Mouse (Mus musculus): ENCODE results near the gene Pip5kl1.

Gene Pip5kl1

GRCm38 (mm10) chr2:32574497-32574896 is at the start of gene Pip5kl1:
Gene Pip5kl1, plus strand, starts transcription at chr2:32574797.
- DNase-seq (ENCODE audit: low spot score in 2 of 2), result no peak

GRCm38 (mm10) chr2:32525816-32526215 is 48.8 kb upstream of the Pip5kl1 start:
- no peak for DNase-seq (ENCODE audit: low spot score in 2 of 2)

GRCm38 (mm10) chr2:32527468-32527966 is 47.1 kb upstream of the Pip5kl1 start:
- DNase-seq (ENCODE audit: low spot score in 2 of 2), result peak in 1 of 2 experiments; percentile 68

GRCm38 (mm10) chr2:32528326-32528725 is 46.3 kb upstream of the Pip5kl1 start:
- no peak for DNase-seq (ENCODE audit: low spot score in 2 of 2)

- no peak for DNase-seq (ENCODE audit: low spot score in 2 of 2)
These were observed 44.1 kb upstream of the Pip5kl1 start for GRCm38 (mm10) chr2:32530479-32530878.

GRCm38 (mm10) chr2:32533163-32533562 is 41.4 kb upstream of the Pip5kl1 start:
- DNase-seq (ENCODE audit: low spot score in 2 of 2), result no peak

- DNase-seq (ENCODE audit: low spot score in 2 of 2), result no peak
These were observed 40.4 kb upstream of the Pip5kl1 start for GRCm38 (mm10) chr2:32534061-32534732.

GRCm38 (mm10) chr2:32534733-32535471 is 39.7 kb upstream of the Pip5kl1 start, which contains the start of gene Fam102a:
Gene Fam102a, plus strand, starts transcription at chr2:32535332.
- peak; percentile 97 to 99 for DNase-seq (ENCODE audit: low spot score in 2 of 2)

GRCm38 (mm10) chr2:32535501-32535991 is 39.1 kb upstream of the Pip5kl1 start:
- DNase-seq (ENCODE audit: low spot score in 2 of 2), result peak; percentile 65 to 78

GRCm38 (mm10) chr2:32536086-32536633 is 38.4 kb upstream of the Pip5kl1 start:
- DNase-seq (ENCODE audit: low spot score in 2 of 2), result no peak

- DNase-seq (ENCODE audit: low spot score in 2 of 2), result peak; percentile 39 to 43
These were observed 37.8 kb upstream of the Pip5kl1 start for GRCm38 (mm10) chr2:32536634-32537359.

- no peak for DNase-seq (ENCODE audit: low spot score in 2 of 2)
These were observed 37.2 kb upstream of the Pip5kl1 start for GRCm38 (mm10) chr2:32537360-32537905.

GRCm38 (mm10) chr2:32537941-32538340 is 36.7 kb upstream of the Pip5kl1 start:
- DNase-seq (ENCODE audit: low spot score in 2 of 2), result no peak

- DNase-seq (ENCODE audit: low spot score in 2 of 2), result no peak
These were observed 36.1 kb upstream of the Pip5kl1 start for GRCm38 (mm10) chr2:32538461-32538860.

GRCm38 (mm10) chr2:32539452-32539981 is 35.1 kb upstream of the Pip5kl1 start:
- DNase-seq (ENCODE audit: low spot score in 2 of 2), result no peak

GRCm38 (mm10) chr2:32541333-32541908 is 33.2 kb upstream of the Pip5kl1 start:
- no peak for DNase-seq (ENCODE audit: low spot score in 2 of 2)

GRCm38 (mm10) chr2:32541986-32542573 is 32.5 kb upstream of the Pip5kl1 start:
- DNase-seq (ENCODE audit: low spot score in 2 of 2), result no peak

- DNase-seq (ENCODE audit: low spot score in 2 of 2), result no peak
These were observed 31.6 kb upstream of the Pip5kl1 start for GRCm38 (mm10) chr2:32543031-32543449.

GRCm38 (mm10) chr2:32546951-32547350 is 27.6 kb upstream of the Pip5kl1 start:
- no peak for DNase-seq (ENCODE audit: low spot score in 2 of 2)

- DNase-seq (ENCODE audit: low spot score in 2 of 2), result no peak
These were observed 27.2 kb upstream of the Pip5kl1 start for GRCm38 (mm10) chr2:32547380-32547779.

Measured in urinary bladder, adult 18-20 months (tissue).